Mouse (Mus musculus) spleen, adult 2 months (tissue): ENCODE data around the gene Pax4.

Experiments used
- CTCF ChIP-seq: fragments of 200-500 bp; IDR thresholded peaks from 2 replicates; pipeline ENCODE4 v1.5.1; 2011; ENCODE audit warnings: mild to moderate bottlenecking, inconsistent platforms; ENCODE audit not compliant: insufficient read depth, insufficient read length, insufficient replicate concordance; ENCODE audit errors: extremely low read depth
- POLR2A ChIP-seq: fragments of 200-500 bp; IDR thresholded peaks from 2 replicates; pipeline ENCODE4 v1.6.1; 2011; ENCODE audit warnings: low read depth, low read length, inconsistent platforms

GRCm38 (mm10) chr6:28428290-28428689 lies 20.9 kb downstream of the Pax4 start, which contains the start of gene Gcc1:
- no peak for TF ChIP-seq POLR2A
- TF ChIP-seq CTCF = no peak
